Mouse (Mus musculus): ENCODE measurements around the gene Olfr455. TPM values are rescaled to one million over a fixed set of nuclear protein-coding genes. Genes with fewer than 3 reads are reported as not detected.

Gene Olfr455
- polyA plus RNA-seq, 1 experiment from 2014 or later: not detected

Other genes with a start within 250 kb of the Olfr455 start
- gene Fam131b, start 222.9 kb downstream of the Olfr455 start, polyA plus RNA-seq (2015; fragmentation: Nextera tagmentation; extraction: Ambion mirVana): 7.4 and 8.0 TPM in 2 replicates
- gene Zyx, start 198.0 kb downstream of the Olfr455 start, polyA plus RNA-seq (2015; fragmentation: Nextera tagmentation; extraction: Ambion mirVana): 54.9 and 56.0 TPM in 2 replicates
- 0.37 and 0.43 TPM in 2 replicates for gene Epha1, start 174.3 kb downstream of the Olfr455 start, polyA plus RNA-seq (2015; fragmentation: Nextera tagmentation; extraction: Ambion mirVana)
- not detected in 2 replicates for gene Tas2r143, start 147.3 kb downstream of the Olfr455 start, polyA plus RNA-seq (2015; fragmentation: Nextera tagmentation; extraction: Ambion mirVana)
- not detected in 2 replicates for gene Tas2r135, start 142.2 kb downstream of the Olfr455 start, polyA plus RNA-seq (2015; fragmentation: Nextera tagmentation; extraction: Ambion mirVana)
- not detected in 2 replicates for gene Tas2r126, start 113.1 kb downstream of the Olfr455 start, polyA plus RNA-seq (2015; fragmentation: Nextera tagmentation; extraction: Ambion mirVana)
- not detected in 2 replicates for gene Olfr458, start 82.4 kb downstream of the Olfr455 start, polyA plus RNA-seq (2015; fragmentation: Nextera tagmentation; extraction: Ambion mirVana)
- not detected in 2 replicates for gene Olfr457, start 71.3 kb downstream of the Olfr455 start, polyA plus RNA-seq (2015; fragmentation: Nextera tagmentation; extraction: Ambion mirVana)
- gene Olfr456, start 60.4 kb downstream of the Olfr455 start, polyA plus RNA-seq (2015; fragmentation: Nextera tagmentation; extraction: Ambion mirVana): not detected in 2 replicates
- gene Tcaf3, start 50.1 kb upstream of the Olfr455 start, polyA plus RNA-seq (2015; fragmentation: Nextera tagmentation; extraction: Ambion mirVana): 0.05 TPM in 1 of 2 replicates, not detected in the other
- gene Tcaf2, start 97.7 kb upstream of the Olfr455 start, polyA plus RNA-seq (2015; fragmentation: Nextera tagmentation; extraction: Ambion mirVana): 1.4 and 1.6 TPM in 2 replicates
- gene Tcaf1, start 162.5 kb upstream of the Olfr455 start, polyA plus RNA-seq (2015; fragmentation: Nextera tagmentation; extraction: Ambion mirVana): 237 and 249 TPM in 2 replicates
- not detected in 2 replicates for gene Olfr453, start 191.8 kb upstream of the Olfr455 start, polyA plus RNA-seq (2015; fragmentation: Nextera tagmentation; extraction: Ambion mirVana)
- not detected in 2 replicates for gene Olfr38, start 208.8 kb upstream of the Olfr455 start, polyA plus RNA-seq (2015; fragmentation: Nextera tagmentation; extraction: Ambion mirVana)
- gene Olfr452, start 237.5 kb upstream of the Olfr455 start, polyA plus RNA-seq (2015; fragmentation: Nextera tagmentation; extraction: Ambion mirVana): not detected in 2 replicates